ENCODE assay signal across 9 mouse cellular contexts in the genomic region with DNA sequence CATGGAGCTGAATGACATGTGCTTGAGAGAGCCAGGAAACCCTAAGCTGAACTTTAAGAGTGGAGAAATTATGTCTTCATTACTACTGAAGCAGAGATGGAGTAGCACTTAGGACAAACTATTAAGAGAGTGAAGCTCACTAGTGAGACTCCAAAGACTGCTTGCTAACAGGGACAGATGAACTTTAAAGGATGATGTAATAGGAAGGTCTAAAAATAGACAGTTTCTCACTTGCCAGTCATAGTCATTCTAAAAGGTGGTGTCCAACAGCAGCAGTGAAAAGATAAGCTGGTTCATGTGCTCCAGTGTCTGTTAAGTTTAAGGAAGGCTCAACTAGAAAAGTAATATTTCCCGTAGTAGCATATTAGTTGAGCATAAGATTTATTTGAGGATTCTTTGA. TPM values are rescaled to one million over a fixed set of nuclear protein-coding genes. Genes with fewer than 3 reads are reported as not detected.
DNase-seq lines count a peak whose midpoint lies in the region; ATAC-seq and TF ChIP-seq lines count a peak whose summit lies in the region.
"Had no signal": no experiment of that assay in that cellular context is flagged by ENCODE, and none has a peak within 500 bp of the region (broad histone marks: within the 10 kb centered on the region; RNA-seq: fewer than 3 reads in every experiment).

No protein-coding gene starts in this region.

- H3K9ac ChIP-seq in lung, embryonic 14.5 days, result no peak overlapping the region
- H3K9ac ChIP-seq in intestine, embryonic 15.5 days, result no peak overlapping the region
- H3K9ac ChIP-seq in stomach, postnatal 0 days (ENCODE audit: low read length), result no peak overlapping the region
- H3K9ac ChIP-seq: hindbrain, embryonic 13.5 days; midbrain, embryonic 12.5 days had no signal

- peak; percentile 23 for DNase-seq in lung, embryonic 14.5 days
- DNase-seq in lung, adult 18-20 months, result no peak
- no peak for DNase-seq in stomach, postnatal 0 days (ENCODE audit: low spot score)
- DNase-seq in adrenal gland, postnatal 25 days, result no peak
- DNase-seq in right cerebral cortex, adult 18-20 months, result no peak

- no peak for TF ChIP-seq CTCF in lung, embryonic 14.5 days (IDR thresholded peaks at IDR 0.05; ENCODE audit: low read depth)
- TF ChIP-seq CTCF in stomach, postnatal 0 days (IDR thresholded peaks at IDR 0.05; ENCODE audit: low read depth), result no peak

- H3K4me1 ChIP-seq in lung, embryonic 14.5 days (ENCODE audit: insufficient read depth), result peaks cover 24% of the 10 kb centered on the region
- peaks cover 24% of the 10 kb centered on the region for H3K4me1 ChIP-seq in brown adipose tissue, adult 24 weeks (ENCODE audit: control insufficient read depth, insufficient read depth, insufficient read length, low read length)
- H3K4me1 ChIP-seq in intestine, embryonic 15.5 days (replicated peaks), result peaks cover 10% of the 10 kb centered on the region
- peaks cover 2% of the 10 kb centered on the region; the same call in 1 of the 2 replicates for H3K4me1 ChIP-seq in stomach, postnatal 0 days (replicated peaks; ENCODE audit: control insufficient read depth, insufficient read depth)

- no peak overlapping the region for H3K4me3 ChIP-seq in lung, embryonic 14.5 days (ENCODE audit: low read depth, low read length)
- no peak overlapping the region for H3K4me3 ChIP-seq in brown adipose tissue, adult 24 weeks (ENCODE audit: insufficient read depth, low read depth, low read length)
- no peak overlapping the region for H3K4me3 ChIP-seq in intestine, embryonic 15.5 days (replicated peaks)
- no peak overlapping the region for H3K4me3 ChIP-seq in stomach, postnatal 0 days (ENCODE audit: low read depth, low read length)
- H3K4me3 ChIP-seq: hindbrain, embryonic 13.5 days; midbrain, embryonic 12.5 days had no signal

- ATAC-seq in lung, embryonic 14.5 days (ENCODE audit: insufficient read depth), result peak; percentile 49; the same call in 1 of the 2 replicates
- peak; percentile 85 for ATAC-seq in intestine, embryonic 15.5 days
- ATAC-seq in stomach, postnatal 0 days (ENCODE audit: low FRiP score, low TSS enrichment), result peak; percentile 39

- TF ChIP-seq EP300 in stomach, postnatal 0 days (optimal IDR thresholded peaks at IDR 0.05), result no peak

- H3K9me3 ChIP-seq in lung, embryonic 14.5 days (ENCODE audit: low read depth, low read length), result no peaks in the 10 kb centered on the region
- no peaks in the 10 kb centered on the region for H3K9me3 ChIP-seq in intestine, embryonic 15.5 days
- H3K9me3 ChIP-seq in stomach, postnatal 0 days (ENCODE audit: control insufficient read depth, low read length), result no peaks in the 10 kb centered on the region
- H3K9me3 ChIP-seq: hindbrain, embryonic 13.5 days; midbrain, embryonic 12.5 days had no signal

- H3K36me3 ChIP-seq in lung, embryonic 14.5 days (ENCODE audit: insufficient read depth), result 0 out of 2 replicates have a peak, but pooled peaks cover 4% of the 10 kb centered on the region
- H3K36me3 ChIP-seq in intestine, embryonic 15.5 days, result no peaks in the 10 kb centered on the region
- H3K36me3 ChIP-seq in stomach, postnatal 0 days (ENCODE audit: control insufficient read depth, insufficient read depth, low read length), result no peaks in the 10 kb centered on the region
- H3K36me3 ChIP-seq: hindbrain, embryonic 13.5 days; midbrain, embryonic 12.5 days had no signal

- 39% methylated on average over 1 of the region's 1 CpGs for WGBS in lung, embryonic 14.5 days
- 36% methylated on average over 1 of the region's 1 CpGs for WGBS in intestine, embryonic 15.5 days
- WGBS in stomach, postnatal 0 days, result 23% methylated on average over 1 of the region's 1 CpGs

- no peaks in the 10 kb centered on the region for H3K27me3 ChIP-seq in lung, embryonic 14.5 days (ENCODE audit: insufficient read depth, low read length)
- H3K27me3 ChIP-seq in intestine, embryonic 15.5 days (replicated peaks), result no peaks in the 10 kb centered on the region
- no peaks in the 10 kb centered on the region for H3K27me3 ChIP-seq in stomach, postnatal 0 days (ENCODE audit: control insufficient read depth, insufficient read depth, low read length)
- H3K27me3 ChIP-seq: hindbrain, embryonic 13.5 days; midbrain, embryonic 12.5 days had no signal

- H3K27ac ChIP-seq in lung, embryonic 14.5 days (ENCODE audit: low read depth), result peak overlapping the region; percentile 25; the same call in 1 of the 2 replicates
- H3K27ac ChIP-seq in brown adipose tissue, adult 24 weeks (replicated peaks; ENCODE audit: low read depth, low read length), result peak overlapping the region; percentile 62
- 0 out of 2 replicates have a peak overlapping the region, but pooled peaks have one; percentile 8 for H3K27ac ChIP-seq in intestine, embryonic 15.5 days
- H3K27ac ChIP-seq in stomach, postnatal 0 days (replicated peaks), result 0 out of 2 replicates have a peak overlapping the region, but pooled peaks have one; percentile 5
- H3K27ac ChIP-seq: hindbrain, embryonic 13.5 days; midbrain, embryonic 12.5 days had no signal

- H3K4me2 ChIP-seq in lung, embryonic 14.5 days, result peak overlapping the region; percentile 31; the same call in 1 of the 2 replicates
- peak overlapping the region; percentile 25 for H3K4me2 ChIP-seq in intestine, embryonic 15.5 days (replicated peaks)
- peak overlapping the region; percentile 9; the same call in 1 of the 2 replicates for H3K4me2 ChIP-seq in stomach, postnatal 0 days (replicated peaks; ENCODE audit: low read depth)
- H3K4me2 ChIP-seq: hindbrain, embryonic 13.5 days; midbrain, embryonic 12.5 days had no signal

RNA-seq across cellular contexts. Expression of gene Picalm, which starts 16.3 kb away (rescaled TPM):
- 53.6 and 59.9 TPM in 2 replicates for polyA plus RNA-seq in lung, embryonic 14.5 days (2014; fragmentation: Nextera tagmentation; extraction: Ambion mirVana)
- polyA plus RNA-seq in brown adipose tissue, adult 24 weeks (2012; ENCODE audit: insufficient read depth, insufficient read length, missing spikeins), result 125 and 126 TPM in 2 replicates
- 30.8 and 33.3 TPM in 2 replicates for polyA plus RNA-seq in intestine, embryonic 15.5 days (2015; fragmentation: Nextera tagmentation; extraction: Ambion mirVana)
- 25.1 and 25.3 TPM in 2 replicates for polyA plus RNA-seq in stomach, postnatal 0 days (2015; fragmentation: Nextera tagmentation; extraction: Ambion mirVana)
- 152 and 162 TPM in 2 replicates for total RNA-seq in adrenal gland, postnatal 25 days (2021)

Comparison
In these comparisons a context has a peak if more than half of its experiments do, and no peak if none do; other contexts are left out.
1. H3K27ac ChIP-seq: peak in every context shown above with its lines; median percentile 62 in brown adipose tissue, adult 24 weeks; 25 in lung, embryonic 14.5 days; 8 in intestine, embryonic 15.5 days; 5 in stomach, postnatal 0 days.